Mouse (Mus musculus) heart, postnatal 0 days (tissue): ENCODE measurements at regions not wholly inside any gene's neighbourhood (a gene's known extent, or its start where the extent isn't known, plus 50 kb on each side); places are given as distances from the start of the nearest gene placed in this dataset.

ENCODE experiments used
- ATAC-seq: fragments of 200-750 bp; cut with Nextera tagmentation; 2 replicates; pipeline ENCODE4 v1.8.0; 2017; ENCODE audit warnings: low read depth, moderate number of reproducible peaks, moderate library complexity; ENCODE audit not compliant: insufficient read depth
- DNase-seq: peaks from one replicate; pipeline ENCODE4 v3.0.0-alpha.2; 2016; ENCODE audit warnings: low spot score
- H3K27ac ChIP-seq: fragments of 300-500 bp; sonication (generic); 2 replicates; pipeline ENCODE4 v1.5.1; 2014; ENCODE audit warnings: low read depth, mild to moderate bottlenecking
- H3K27me3 ChIP-seq: fragments of 300-500 bp; sonication (generic); 2 replicates; pipeline ENCODE4 v1.6.1; 2014; ENCODE audit warnings: low read length, mixed read lengths; ENCODE audit not compliant: control insufficient read depth, insufficient read depth
- H3K36me3 ChIP-seq: fragments of 300-500 bp; sonication (generic); replicated peaks from 2 replicates; pipeline ENCODE4 v1.6.1; 2014; ENCODE audit warnings: low read length, mixed read lengths; ENCODE audit not compliant: control insufficient read depth, insufficient read depth
- H3K4me1 ChIP-seq: fragments of 300-500 bp; sonication (generic); 2 replicates; pipeline ENCODE4 v1.6.1; 2014; ENCODE audit warnings: antibody characterized with exemption; ENCODE audit not compliant: control insufficient read depth, insufficient read depth
- H3K4me2 ChIP-seq: fragments of 300-500 bp; sonication (generic); 2 replicates; pipeline ENCODE4 v1.6.1; 2014; ENCODE audit warnings: low read depth, mild to moderate bottlenecking, low read length, moderate library complexity
- H3K4me3 ChIP-seq: fragments of 300-500 bp; sonication (generic); 2 replicates; pipeline ENCODE4 v1.5.1; 2014; ENCODE audit warnings: low read depth, low read length
- H3K9ac ChIP-seq: fragments of 300-500 bp; sonication (generic); replicated peaks from 2 replicates; pipeline ENCODE4 v1.6.1; 2014; ENCODE audit warnings: low read depth, low read length, mixed read lengths
- H3K9me3 ChIP-seq: fragments of 300-500 bp; sonication (generic); replicated peaks from 2 replicates; pipeline ENCODE4 v1.6.1; 2016; ENCODE audit warnings: low read length; ENCODE audit not compliant: control insufficient read depth
- CTCF ChIP-seq: IDR thresholded peaks from 2 replicates; pipeline ENCODE4 v1.5.1; 2016; ENCODE audit warnings: antibody characterized with exemption, control low read depth, low read depth
- EP300 ChIP-seq: IDR thresholded peaks from 2 replicates; pipeline ENCODE4 v1.6.1; 2016; ENCODE audit warnings: antibody characterized with exemption, low read depth
- WGBS: fragments of 180-500 bp; shearing (Covaris S2); extraction: QIAGEN DNeasy Blood & Tissue Kit; methylation state at CpG from one replicate; pipeline ENCODE4 v1.1.7; 2014; 5-methylcytosine and 5-hydroxymethylcytosine counted together

GRCm38 (mm10) chr8:102223097-102223496 is 562.3 kb downstream of the Cdh11 start:
- Histone ChIP-seq H3K9ac (no peak overlapping the region), H3K4me1 (no peaks in the 10 kb centered on the region), H3K27me3 (no peaks in the 10 kb centered on the region), H3K4me3 (no peak overlapping the region), H3K4me2 (no peak overlapping the region), H3K9me3 (no peaks in the 10 kb centered on the region), H3K27ac (no peak overlapping the region), H3K36me3 (no peaks in the 10 kb centered on the region)
- no peak for DNase-seq
- WGBS = 77% methylated on average over 2 of the region's 2 CpGs
- ATAC-seq = no peak
- TF ChIP-seq CTCF (no peak), EP300 (no peak)

DNA sequence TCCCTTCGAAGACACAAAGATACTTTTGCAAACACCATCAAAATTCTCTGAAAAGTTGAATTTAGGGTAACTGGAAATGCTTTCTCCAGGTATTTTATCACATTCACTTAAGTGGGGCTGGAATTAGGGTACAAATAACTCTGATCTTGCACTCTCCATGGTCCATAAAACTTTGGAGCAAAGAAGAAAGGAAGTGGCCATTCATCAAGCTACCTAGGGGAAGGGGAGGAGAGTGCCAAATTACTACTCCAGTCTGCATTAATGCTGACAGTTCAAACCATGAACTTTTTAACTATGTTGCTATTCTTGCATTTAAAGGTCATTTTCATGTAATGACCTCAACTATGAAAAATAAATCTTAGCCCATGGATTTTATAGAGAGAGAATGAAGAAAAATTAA is 579.8 kb downstream of the Cdh11 start:
- Histone ChIP-seq H3K4me2 (no peak overlapping the region), H3K4me3 (no peak overlapping the region), H3K4me1 (no peaks in the 10 kb centered on the region), H3K36me3 (no peaks in the 10 kb centered on the region), H3K9ac (no peak overlapping the region), H3K27ac (no peak overlapping the region), H3K27me3 (no peaks in the 10 kb centered on the region), H3K9me3 (no peaks in the 10 kb centered on the region)
- DNase-seq = no peak
- ATAC-seq = no peak
- 63% methylated on average over 1 of the region's 1 CpGs for WGBS
- TF ChIP-seq CTCF (no peak), EP300 (no peak)

GRCm38 (mm10) chr8:102159541-102160197 is 625.8 kb downstream of the Cdh11 start:
- 63% methylated on average over 2 of the region's 2 CpGs for WGBS
- no peak overlapping the region for H3K27ac ChIP-seq
- no peak overlapping the region for H3K4me2 ChIP-seq
- H3K9me3 ChIP-seq = no peaks in the 10 kb centered on the region
- no peaks in the 10 kb centered on the region for H3K4me1 ChIP-seq
- no peaks in the 10 kb centered on the region for H3K27me3 ChIP-seq
- no peak overlapping the region for H3K4me3 ChIP-seq
- ATAC-seq (no peak), DNase-seq (no peak)
- H3K9ac ChIP-seq = no peak overlapping the region
- no peaks in the 10 kb centered on the region for H3K36me3 ChIP-seq
- TF ChIP-seq CTCF = no peak
- no peak for TF ChIP-seq EP300

DNA sequence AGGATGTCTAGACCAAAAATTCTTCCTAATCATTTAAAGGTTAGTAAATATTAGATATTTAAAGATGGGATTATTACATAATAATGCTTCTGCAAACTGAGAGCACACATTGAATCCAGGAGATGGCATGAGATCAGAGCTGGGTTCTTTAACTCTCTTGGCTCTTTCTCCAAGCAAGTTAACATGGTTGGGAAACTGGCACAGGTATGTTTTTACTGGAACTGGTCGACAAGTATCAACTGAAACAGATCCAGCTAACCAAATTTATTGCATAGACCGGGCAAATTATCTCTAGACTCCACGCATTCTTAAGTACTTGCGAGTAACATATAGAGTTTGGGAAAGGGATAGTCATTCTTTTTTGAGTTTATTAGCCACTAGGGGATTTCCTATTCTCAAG is 666.8 kb downstream of the Cdh11 start:
- no peak overlapping the region for H3K4me3 ChIP-seq
- ATAC-seq = no peak
- no peak overlapping the region for H3K9ac ChIP-seq
- DNase-seq = no peak
- no peaks in the 10 kb centered on the region for H3K9me3 ChIP-seq
- H3K36me3 ChIP-seq = no peaks in the 10 kb centered on the region
- H3K27me3 ChIP-seq = no peaks in the 10 kb centered on the region
- TF ChIP-seq EP300 (no peak), CTCF (no peak)
- H3K4me2 ChIP-seq = no peak overlapping the region
- 73% methylated on average over 4 of the region's 4 CpGs for WGBS
- H3K27ac ChIP-seq = no peak overlapping the region
- H3K4me1 ChIP-seq = no peaks in the 10 kb centered on the region

GRCm38 (mm10) chr8:102116846-102117403 is 668.5 kb downstream of the Cdh11 start:
- WGBS = 62% methylated on average over 6 of the region's 6 CpGs
- no peak overlapping the region for H3K4me2 ChIP-seq
- no peaks in the 10 kb centered on the region for H3K36me3 ChIP-seq
- H3K27me3 ChIP-seq = no peaks in the 10 kb centered on the region
- TF ChIP-seq CTCF (no peak), EP300 (no peak)
- no peaks in the 10 kb centered on the region for H3K9me3 ChIP-seq
- DNase-seq (no peak), ATAC-seq (no peak)
- no peak overlapping the region for H3K27ac ChIP-seq
- no peak overlapping the region for H3K9ac ChIP-seq
- no peak overlapping the region for H3K4me3 ChIP-seq
- no peaks in the 10 kb centered on the region for H3K4me1 ChIP-seq

DNA sequence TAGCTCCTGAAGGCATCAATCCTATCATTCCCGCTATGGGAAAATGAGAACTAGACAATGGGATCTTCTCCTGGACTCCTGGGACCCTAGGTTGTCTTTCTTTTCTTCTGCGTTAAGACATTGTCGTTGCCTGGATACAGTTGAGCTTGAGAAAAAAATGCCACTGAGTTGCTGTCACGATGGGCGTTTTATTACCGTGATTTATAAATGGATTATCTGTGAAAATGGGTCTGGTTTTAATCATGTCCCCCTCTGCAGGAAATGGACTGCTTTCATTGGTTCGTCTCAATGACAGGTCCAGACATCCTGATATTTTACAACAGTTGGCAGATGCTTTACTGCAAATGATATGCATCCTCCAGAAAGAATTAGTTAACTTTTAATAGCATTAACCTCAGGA is 681.7 kb downstream of the Cdh11 start:
- Histone ChIP-seq H3K4me1 (no peaks in the 10 kb centered on the region), H3K9ac (no peak overlapping the region), H3K4me2 (no peak overlapping the region), H3K27ac (no peak overlapping the region), H3K36me3 (no peaks in the 10 kb centered on the region), H3K9me3 (no peaks in the 10 kb centered on the region), H3K4me3 (no peak overlapping the region), H3K27me3 (no peaks in the 10 kb centered on the region)
- DNase-seq (no peak), ATAC-seq (no peak)
- 62% methylated on average over 7 of the region's 7 CpGs for WGBS
- TF ChIP-seq CTCF (no peak), EP300 (no peak)
